Mouse (Mus musculus) T-helper 1 cell (primary cell): ENCODE data around the gene Car5a.

ENCODE experiments used
- in situ Hi-C: fragments of 300-600 bp; cut with MboI, MseI; formaldehyde crosslinking; loops from one replicate; pipeline ENCODE4 v1.15.1; 2025; ENCODE audit warnings: high pct_unique_total_duplicates

Gene Car5a

DNA sequence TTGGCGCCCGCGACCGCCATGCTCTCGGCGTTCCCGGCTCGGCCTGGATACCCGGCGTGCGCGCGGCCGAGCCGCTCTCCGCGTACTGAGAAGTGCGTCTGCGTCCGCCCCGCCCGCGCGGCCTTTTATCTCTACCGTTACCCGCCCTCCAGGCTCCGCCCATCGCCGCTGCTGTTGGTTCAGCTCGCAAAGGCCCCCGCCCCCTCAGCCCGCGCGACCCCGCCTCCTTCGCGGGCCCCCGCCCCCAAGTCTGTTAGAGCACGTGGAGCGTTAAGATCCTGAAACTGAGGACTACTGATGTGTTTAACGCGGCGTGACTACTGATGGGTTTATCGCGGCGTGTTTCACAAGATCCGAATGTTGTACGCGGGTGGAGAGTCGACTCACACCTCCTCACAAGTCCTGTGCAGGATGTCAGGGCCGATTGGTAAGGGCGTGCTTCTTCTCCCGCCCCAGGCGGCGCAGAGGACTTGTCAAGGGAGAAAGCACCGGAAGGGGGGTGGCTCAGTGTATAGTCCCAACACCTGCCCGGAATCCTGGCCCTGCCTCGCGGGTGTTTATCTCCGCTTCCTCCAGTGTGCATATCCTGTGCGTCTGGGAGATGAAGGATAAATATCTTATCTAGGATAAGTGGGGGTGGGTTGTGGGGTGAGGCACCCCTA is 37.0 kb downstream of the Car5a start, which contains the start of gene Slc7a5:
Slc7a5 (minus strand) TSS at position 108 of the 662 bp plus-strand sequence.
- in situ Hi-C loops, result loop anchor here (10.0 kb wide), 1 partner anchor 323 kb away; no protein-coding TSS in a partner anchor

GRCm38 (mm10) chr8:121906542-121907512 is 37.9 kb downstream of the Car5a start:
- in situ Hi-C loops, result loop anchor here (10.0 kb wide), 1 partner anchor 322 kb away; no protein-coding TSS in a partner anchor

DNA sequence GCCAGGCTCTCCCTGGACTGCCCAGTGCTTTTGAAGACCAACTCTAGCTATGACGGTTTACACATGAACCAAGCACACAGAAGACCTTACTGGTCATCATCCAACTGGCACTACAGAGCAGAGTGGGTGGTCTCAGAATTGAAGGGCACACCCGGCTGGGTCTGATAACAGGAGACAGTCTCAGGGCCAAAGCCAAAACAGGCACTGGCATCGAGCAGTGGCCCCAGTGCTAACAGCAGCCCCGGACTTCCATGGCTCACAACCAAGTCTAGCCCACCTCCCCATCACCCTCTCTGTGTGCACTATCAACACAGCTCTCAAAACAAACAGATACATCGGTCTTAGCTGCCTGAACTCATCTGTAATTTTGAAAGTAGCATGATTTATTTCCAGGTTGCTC is 38.8 kb downstream of the Car5a start:
- in situ Hi-C loops, result loop anchor here (10.0 kb wide), 1 partner anchor 321 kb away; no protein-coding TSS in a partner anchor

- in situ Hi-C loops, result loop anchor here (10.0 kb wide), 1 partner anchor 321 kb away; no protein-coding TSS in a partner anchor
Observed at GRCm38 (mm10) chr8:121905420-121905819, 39.3 kb downstream of the Car5a start.

GRCm38 (mm10) chr8:121904999-121905398 is 39.7 kb downstream of the Car5a start:
- in situ Hi-C loops, result loop anchor here (5.0 to 10.0 kb wide), 2 partner anchors 48 to 320 kb away; no protein-coding TSS in a partner anchor

DNA sequence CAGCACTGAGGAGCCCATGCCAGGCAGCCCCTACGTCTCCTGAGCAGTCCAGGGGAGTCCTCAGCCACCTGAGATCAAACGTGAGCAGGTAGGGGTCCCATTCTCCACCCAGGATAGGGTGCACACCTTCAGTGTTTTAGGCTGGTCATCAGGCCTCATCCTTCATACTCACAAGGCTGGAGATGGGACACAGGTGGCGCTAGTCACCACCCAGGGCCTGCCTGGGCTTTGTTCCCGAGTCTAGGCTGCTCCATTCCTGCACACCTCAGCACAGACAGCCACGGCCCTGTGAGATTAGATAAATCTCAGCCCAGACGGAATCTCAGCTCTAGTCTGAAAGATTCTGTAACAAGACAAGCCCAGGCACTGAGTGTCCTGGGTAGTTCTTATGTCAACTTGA is 40.7 kb downstream of the Car5a start:
- in situ Hi-C loops, result loop anchor here (5.0 to 10.0 kb wide), 2 partner anchors 47 to 319 kb away; no protein-coding TSS in a partner anchor

DNA sequence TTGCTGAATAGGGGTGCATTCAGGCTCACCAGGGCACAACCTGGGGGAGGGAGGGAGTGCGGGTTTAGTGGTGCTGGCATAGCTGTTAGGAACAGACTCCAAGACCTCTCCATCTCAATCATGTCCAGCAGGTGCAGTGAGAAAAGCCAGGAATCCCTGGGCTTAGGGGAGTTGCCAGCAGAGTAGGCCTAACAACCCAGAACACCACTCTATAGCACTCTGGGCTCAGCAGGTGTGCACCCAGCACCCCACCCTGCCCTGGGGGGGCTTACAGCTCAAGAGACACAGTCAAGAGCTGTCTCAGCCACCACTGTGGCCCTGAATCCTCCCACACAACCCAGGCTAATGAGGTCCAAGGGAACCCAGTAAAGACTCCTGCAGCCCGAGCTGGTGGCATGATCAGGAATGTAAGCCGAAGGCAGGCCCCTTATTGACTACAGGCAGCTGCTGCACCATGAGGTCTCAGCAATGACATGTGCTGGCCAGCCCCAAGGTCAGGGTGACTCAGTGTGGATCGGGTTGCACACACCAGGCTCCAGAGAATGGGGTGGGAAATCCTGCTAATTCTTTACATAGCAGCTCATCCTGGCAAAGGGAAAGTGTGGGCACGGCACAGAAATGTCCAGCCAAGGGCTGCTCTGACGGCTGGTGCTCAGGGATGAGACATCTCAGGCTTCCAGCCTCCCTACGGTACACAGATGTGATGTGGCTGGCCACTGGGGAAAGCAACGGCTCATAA is 43.0 kb downstream of the Car5a start:
- in situ Hi-C loops, result loop anchor here (5.0 to 10.0 kb wide), 2 partner anchors 44 to 317 kb away; no protein-coding TSS in a partner anchor

DNA sequence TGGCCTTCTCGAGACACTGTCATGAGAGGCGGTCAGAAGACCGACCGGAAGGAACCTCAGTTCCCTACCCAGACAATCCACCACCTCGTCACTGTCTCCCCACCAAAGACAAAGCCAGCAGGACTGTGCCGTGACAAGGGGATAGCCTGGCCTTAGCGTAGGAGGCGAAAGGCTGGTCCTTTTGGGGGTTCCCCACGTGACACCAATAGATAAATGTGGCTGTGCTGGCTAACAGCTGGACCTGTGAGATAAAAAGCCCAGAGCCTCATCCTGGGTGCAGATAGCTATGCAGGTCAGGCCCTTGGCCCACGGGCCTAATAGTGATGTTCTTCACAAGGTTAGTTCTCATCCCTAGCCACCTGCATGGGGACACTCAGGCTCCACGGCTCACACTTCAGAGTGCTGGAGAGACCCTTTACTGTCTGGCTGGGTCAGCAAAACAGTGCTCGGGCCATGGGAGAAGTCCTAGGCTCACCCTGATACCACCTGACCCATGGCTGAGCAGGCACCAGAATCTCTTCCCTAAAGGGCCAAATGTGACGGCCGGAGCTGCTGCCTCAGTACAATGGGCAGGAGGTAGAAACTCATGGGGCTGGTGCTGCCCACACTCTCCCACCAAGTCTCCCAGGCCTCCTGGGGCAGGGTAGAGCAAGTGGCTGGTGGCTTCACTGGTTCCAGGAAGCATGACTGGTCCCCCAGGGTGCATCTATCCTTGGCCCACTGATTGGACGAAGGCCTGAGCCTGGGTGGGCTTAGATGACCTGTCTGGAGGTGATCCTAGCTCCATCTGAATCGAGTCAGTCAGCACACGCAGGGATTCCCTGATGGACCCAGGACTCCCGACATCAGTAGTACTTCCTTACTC is 45.3 kb downstream of the Car5a start:
- in situ Hi-C loops, result loop anchor here (5.0 to 10.0 kb wide), 2 partner anchors 42 to 315 kb away; no protein-coding TSS in a partner anchor

- in situ Hi-C loops, result no loop called here
Observed at GRCm38 (mm10) chr8:121898401-121898931, 46.2 kb downstream of the Car5a start.

DNA sequence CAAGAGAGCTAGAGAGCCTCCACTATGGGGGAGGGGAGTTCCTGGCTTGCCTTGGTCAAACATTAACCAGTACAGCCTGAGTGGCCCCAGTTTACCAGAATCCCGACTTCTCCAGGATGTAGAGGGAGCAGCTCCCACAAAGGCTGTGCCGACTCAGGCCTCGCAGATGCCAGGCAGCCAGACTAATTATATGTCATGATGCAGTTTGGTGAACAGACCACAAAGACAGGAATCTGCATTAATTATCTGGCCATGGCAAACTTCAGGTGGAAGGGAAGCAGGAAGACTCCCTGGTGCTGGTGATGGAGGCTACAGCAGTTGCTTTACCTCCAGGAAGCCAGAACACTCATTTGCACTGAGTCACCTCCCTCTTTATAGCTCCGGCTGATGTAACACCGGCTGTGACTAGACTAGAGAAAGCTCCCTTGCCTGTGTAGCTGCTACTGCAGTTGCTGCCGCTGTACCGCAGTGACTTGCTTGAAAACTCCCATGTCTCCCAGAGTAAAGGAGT is 46.8 kb downstream of the Car5a start:
- in situ Hi-C loops, result no loop called here

GRCm38 (mm10) chr8:121897205-121897604 is 47.5 kb downstream of the Car5a start:
- in situ Hi-C loops, result no loop called here

DNA sequence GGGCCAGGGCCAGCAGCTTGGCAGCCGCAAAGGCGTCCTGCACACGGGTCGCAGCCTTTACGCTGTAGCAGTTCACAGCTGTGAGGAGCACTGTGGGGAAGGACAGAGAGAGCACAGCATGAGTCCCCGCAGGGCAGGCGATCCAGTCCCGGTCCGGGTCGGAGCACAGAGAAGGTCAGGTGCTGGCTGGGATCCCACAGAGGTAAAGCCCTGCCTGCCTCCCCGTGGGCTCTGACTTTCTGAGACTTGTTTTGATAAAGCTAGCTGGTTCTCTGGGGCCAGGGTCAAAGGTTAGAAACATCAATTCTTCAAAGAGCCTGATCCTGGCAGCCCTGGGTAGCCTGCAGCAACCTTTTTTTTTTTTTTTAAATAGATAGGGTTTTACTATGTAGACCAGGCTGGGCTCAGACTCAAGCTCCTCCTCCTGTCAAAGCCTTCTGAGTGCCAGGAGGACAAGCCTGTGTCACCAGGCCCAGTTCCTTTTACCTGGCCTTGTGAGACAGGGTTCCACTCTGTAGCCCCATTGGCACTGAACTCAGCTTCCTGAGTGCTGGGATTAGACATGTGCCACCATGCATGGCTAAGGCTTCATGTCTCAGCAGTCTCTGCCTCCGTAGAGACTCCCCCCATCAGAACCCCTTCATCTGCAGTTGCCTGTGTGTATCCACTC is 48.1 kb downstream of the Car5a start:
- in situ Hi-C loops, result no loop called here

DNA sequence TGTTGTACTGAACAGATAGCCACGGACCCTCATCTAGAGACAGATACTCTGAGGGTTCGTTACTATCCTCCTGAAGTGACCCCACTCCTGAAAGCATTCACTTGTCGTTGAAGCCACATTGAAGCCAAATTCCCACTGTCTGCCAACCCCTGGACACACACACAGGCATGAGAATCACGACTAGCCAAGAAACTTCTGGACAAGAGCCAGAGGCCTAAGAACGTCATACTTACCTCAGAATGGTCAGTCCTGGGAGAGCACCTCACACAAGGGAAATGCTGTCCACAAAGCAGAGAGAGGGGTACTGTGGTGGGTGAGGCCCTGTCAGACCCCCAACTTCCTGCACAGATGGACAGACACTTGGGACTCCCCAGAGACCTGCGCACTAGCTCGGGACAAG is 48.8 kb downstream of the Car5a start:
- in situ Hi-C loops, result no loop called here

GRCm38 (mm10) chr8:121892875-121893274 is 51.8 kb downstream of the Car5a start:
- in situ Hi-C loops, result no loop called here

- in situ Hi-C loops, result no loop called here
Observed at GRCm38 (mm10) chr8:121889810-121890785, 54.6 kb downstream of the Car5a start.

DNA sequence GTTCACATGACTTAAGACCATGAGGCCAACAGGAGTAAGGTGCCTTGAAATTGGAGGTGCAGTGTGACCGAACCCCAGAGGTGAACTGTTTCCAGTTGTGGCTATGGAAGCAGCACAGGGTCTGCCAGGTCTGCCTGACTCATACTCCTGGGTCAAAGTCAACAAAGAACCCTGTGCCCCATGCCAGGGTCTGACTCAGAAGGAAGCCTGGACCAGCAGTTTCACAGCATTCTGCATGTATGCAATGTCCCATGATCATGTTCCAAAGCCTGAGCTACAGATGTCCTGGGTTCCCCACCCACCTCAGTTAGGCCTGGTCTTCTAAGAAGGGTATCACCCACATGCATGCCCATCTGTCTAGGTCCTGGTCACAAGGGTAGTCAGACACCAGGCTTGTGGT is 55.4 kb downstream of the Car5a start:
- in situ Hi-C loops, result no loop called here

- in situ Hi-C loops, result no loop called here
Observed at GRCm38 (mm10) chr8:121887547-121887946, 57.2 kb downstream of the Car5a start.

DNA sequence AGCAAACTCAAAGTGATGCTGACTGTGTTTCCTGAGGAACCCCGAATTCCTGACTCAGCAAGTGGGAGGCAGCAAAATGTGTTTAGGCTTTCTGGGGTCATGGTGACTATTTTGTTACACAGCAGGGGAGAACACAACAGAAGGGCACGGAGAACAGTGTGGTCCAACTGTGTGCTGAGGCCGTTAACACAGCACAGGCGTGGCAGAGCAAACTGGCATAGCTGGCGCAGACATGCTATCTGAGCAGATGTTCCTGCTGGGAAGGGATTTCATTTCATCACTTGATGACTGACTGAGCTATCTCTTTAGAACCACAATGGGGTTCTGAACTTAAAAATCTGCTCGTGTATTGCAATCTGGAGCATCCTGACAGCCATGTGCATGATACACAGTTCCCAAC is 59.3 kb downstream of the Car5a start:
- in situ Hi-C loops, result no loop called here
